Mouse (Mus musculus) forebrain, embryonic 14.5 days (tissue): ENCODE measurements around the gene Crat. TPM values are rescaled to one million over a fixed set of nuclear protein-coding genes. Genes with fewer than 3 reads are reported as not detected.

ENCODE experiments used
- ATAC-seq: fragments of 200-750 bp; cut with Nextera tagmentation; 2 replicates; pipeline ENCODE4 v1.8.0; 2017; ENCODE audit warnings: mild to moderate bottlenecking, moderate library complexity
- DNase-seq: peaks from one replicate; pipeline ENCODE4 v3.0.0-alpha.2; 2015; ENCODE audit warnings: low spot score
- H3K27ac ChIP-seq: fragments of 300-500 bp; sonication (generic); 2 replicates; pipeline ENCODE4 v1.5.1; 2014; ENCODE audit warnings: low read depth, mild to moderate bottlenecking, control low read depth, low read length, moderate library complexity
- H3K27me3 ChIP-seq: fragments of 300-500 bp; sonication (generic); replicated peaks from 2 replicates; pipeline ENCODE4 v1.6.1; 2014; ENCODE audit warnings: low read length, control low read depth, mixed read lengths; ENCODE audit not compliant: control insufficient read depth, insufficient read depth
- H3K36me3 ChIP-seq: fragments of 300-500 bp; sonication (generic); 2 replicates; pipeline ENCODE4 v1.6.1; 2014; ENCODE audit warnings: low read length, control low read depth; ENCODE audit not compliant: control insufficient read depth, insufficient read depth
- H3K4me1 ChIP-seq: fragments of 300-500 bp; sonication (generic); 2 replicates; pipeline ENCODE4 v1.6.1; 2014; ENCODE audit warnings: antibody characterized with exemption, low read length, control low read depth; ENCODE audit not compliant: control insufficient read depth, insufficient read depth
- H3K4me2 ChIP-seq: fragments of 300-500 bp; sonication (generic); 2 replicates; pipeline ENCODE4 v1.6.1; 2014; ENCODE audit warnings: mild to moderate bottlenecking, control low read depth, low read length
- H3K4me3 ChIP-seq: fragments of 300-500 bp; sonication (generic); 2 replicates; pipeline ENCODE4 v1.5.1; 2014; ENCODE audit warnings: low read depth, low read length, control low read depth
- H3K9ac ChIP-seq: fragments of 300-500 bp; sonication (generic); 2 replicates; pipeline ENCODE4 v1.6.1; 2014; ENCODE audit warnings: mild to moderate bottlenecking, low read length, control low read depth, moderate library complexity
- H3K9me3 ChIP-seq: fragments of 300-500 bp; sonication (generic); replicated peaks from 2 replicates; pipeline ENCODE4 v1.6.1; 2016; ENCODE audit warnings: low read length, control low read depth, mixed read lengths; ENCODE audit not compliant: control insufficient read depth
- WGBS: fragments of 180-500 bp; shearing (Covaris S2); extraction: QIAGEN DNeasy Blood & Tissue Kit; methylation state at CpG from one replicate; pipeline ENCODE4 v1.1.7; 2014; 5-methylcytosine and 5-hydroxymethylcytosine counted together
- polyA plus RNA-seq: library from polyadenylated mRNA; unstranded; fragments of >200 nt; fragmentation: Nextera tagmentation; extraction: Ambion mirVana; gene quantifications from 2 replicates; pipeline ENCODE4 v1.2.1, GENCODE M21; 2014

Crat gene
- polyA plus RNA-seq, 1 experiment from 2014 or later, result 31.9 TPM

DNA sequence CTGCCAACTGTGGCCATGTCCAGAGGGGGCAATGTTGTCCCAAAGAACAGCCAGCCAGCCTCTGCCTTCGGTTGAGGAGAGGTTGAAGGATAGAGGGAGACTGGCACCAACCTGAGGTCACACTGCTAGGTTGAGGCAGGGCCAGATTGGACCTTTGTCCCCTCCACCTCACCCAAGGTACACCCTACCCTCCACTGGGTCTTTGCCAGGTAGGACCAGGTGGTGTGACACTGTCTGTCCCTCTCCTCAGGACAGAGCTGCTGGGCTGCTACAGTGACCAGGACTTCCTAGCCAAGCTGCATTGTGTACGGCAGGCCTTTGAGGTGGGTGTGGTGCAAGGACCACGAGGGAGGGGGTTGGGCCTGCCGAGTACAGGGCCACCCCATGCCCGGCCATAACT, 37.9 kb downstream of the Crat start:
- H3K27me3 ChIP-seq, result no peaks in the 10 kb centered on the region
- no peaks in the 10 kb centered on the region for H3K4me1 ChIP-seq
- no peak for ATAC-seq
- H3K36me3 ChIP-seq, result peaks cover 90% of the 10 kb centered on the region
- no peak overlapping the region for H3K27ac ChIP-seq
- H3K4me2 ChIP-seq, result no peak overlapping the region
- DNase-seq, result no peak
- H3K9me3 ChIP-seq, result no peaks in the 10 kb centered on the region
- no peak overlapping the region for H3K9ac ChIP-seq
- no peak overlapping the region for H3K4me3 ChIP-seq
- WGBS, result 80% methylated on average over 5 of the region's 5 CpGs

DNA sequence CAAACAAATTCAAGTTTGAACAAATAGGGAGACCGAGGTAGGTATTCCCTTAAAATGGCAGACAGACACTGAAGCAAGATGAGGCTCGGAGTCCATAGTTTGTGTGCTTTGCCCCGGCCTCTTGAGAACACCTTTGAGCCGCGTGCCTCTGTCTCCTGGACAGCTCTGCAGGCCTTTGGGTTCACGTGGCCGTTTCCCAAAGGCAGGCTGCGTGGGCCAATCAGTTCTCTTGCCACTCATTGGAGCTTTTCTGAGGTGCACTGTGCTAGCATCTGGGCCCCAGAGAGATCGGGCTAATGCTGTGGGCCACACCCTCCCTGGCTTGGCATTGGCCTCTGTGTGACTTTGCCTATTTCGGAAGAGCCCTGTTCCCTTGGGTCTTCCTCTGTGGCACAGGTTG, 39.7 kb downstream of the Crat start:
- DNase-seq (no peak), ATAC-seq (no peak)
- 95% methylated on average over 10 of the region's 10 CpGs for WGBS
- H3K27ac ChIP-seq, result no peak overlapping the region
- H3K27me3 ChIP-seq, result no peaks in the 10 kb centered on the region
- no peaks in the 10 kb centered on the region for H3K4me1 ChIP-seq
- H3K36me3 ChIP-seq, result peaks cover 90% of the 10 kb centered on the region
- H3K4me3 ChIP-seq, result no peak overlapping the region
- no peaks in the 10 kb centered on the region for H3K9me3 ChIP-seq
- no peak overlapping the region for H3K4me2 ChIP-seq
- no peak overlapping the region for H3K9ac ChIP-seq

DNA sequence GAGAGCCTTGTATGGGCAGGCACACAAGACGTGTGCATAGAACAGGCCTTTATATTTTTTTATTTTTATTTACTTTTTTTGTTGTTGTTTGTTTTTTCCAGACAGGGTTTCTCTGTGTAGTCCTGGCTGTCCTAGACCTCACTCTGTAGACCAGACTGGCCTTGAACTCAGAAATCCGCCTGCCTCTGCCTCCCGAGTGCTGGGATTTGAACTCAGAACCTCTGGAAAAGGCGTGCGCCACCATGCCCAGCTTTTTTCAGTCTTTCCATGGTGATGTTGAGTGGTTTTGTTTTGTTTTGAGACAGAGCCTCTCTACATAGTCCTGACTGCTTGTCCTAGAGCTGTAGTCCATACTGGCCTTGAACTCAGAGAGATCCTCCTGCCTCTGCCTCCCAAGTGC, 42.9 kb downstream of the Crat start:
- H3K9ac ChIP-seq, result no peak overlapping the region
- H3K4me3 ChIP-seq, result no peak overlapping the region
- H3K36me3 ChIP-seq, result peaks cover 92% of the 10 kb centered on the region
- no peaks in the 10 kb centered on the region for H3K27me3 ChIP-seq
- H3K4me1 ChIP-seq, result no peaks in the 10 kb centered on the region
- no peak overlapping the region for H3K27ac ChIP-seq
- no peaks in the 10 kb centered on the region for H3K9me3 ChIP-seq
- no peak for ATAC-seq
- DNase-seq, result no peak
- WGBS, result 97% methylated on average over 5 of the region's 5 CpGs
- H3K4me2 ChIP-seq, result no peak overlapping the region

DNA sequence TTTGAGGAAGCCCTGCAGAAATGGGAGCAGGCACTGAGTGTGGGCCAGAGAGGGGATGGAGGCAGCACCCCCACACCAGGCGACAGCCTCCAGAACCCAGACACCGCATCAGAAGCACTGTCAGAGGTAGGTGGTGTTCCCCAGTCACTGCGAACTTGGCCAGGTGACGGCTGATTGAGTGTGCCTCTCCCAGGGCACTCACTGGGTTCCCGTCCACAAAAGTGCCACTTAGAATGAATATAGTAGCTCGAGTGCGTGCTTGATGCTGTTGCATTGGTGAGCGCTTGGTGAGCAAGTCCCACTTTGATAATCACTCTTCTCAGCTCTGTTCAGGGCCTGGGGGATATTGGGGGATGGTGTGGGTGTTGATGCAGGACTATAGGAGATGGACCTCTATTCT, 44.1 kb downstream of the Crat start:
- Histone ChIP-seq H3K4me1 (no peaks in the 10 kb centered on the region), H3K27ac (no peak overlapping the region), H3K36me3 (peaks cover 92% of the 10 kb centered on the region), H3K9ac (no peak overlapping the region), H3K9me3 (no peaks in the 10 kb centered on the region), H3K27me3 (no peaks in the 10 kb centered on the region), H3K4me2 (no peak overlapping the region), H3K4me3 (no peak overlapping the region)
- WGBS, result 97% methylated on average over 8 of the region's 8 CpGs
- DNase-seq (no peak), ATAC-seq (no peak)

DNA sequence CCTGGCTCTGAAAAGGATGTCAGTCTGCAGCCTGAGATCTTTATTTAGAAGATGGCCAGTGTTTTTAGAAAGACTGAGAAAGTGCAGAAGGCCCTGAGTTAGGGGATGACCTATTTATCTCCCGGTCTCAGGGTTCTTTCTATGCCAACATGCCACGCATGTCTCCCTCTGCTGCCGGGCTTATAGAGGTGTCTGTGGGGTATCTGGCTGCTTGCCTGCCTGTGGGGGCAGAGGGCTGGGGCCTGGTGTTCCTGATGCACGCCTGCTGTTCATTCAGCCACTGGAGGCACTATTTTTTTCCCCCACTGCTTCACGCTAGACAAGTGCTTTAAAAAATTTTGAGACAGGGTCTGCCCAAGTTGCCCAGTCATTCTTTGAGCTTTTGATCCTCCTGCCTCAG, 49.4 kb downstream of the Crat start:
- DNase-seq, result no peak
- no peak overlapping the region for H3K27ac ChIP-seq
- H3K27me3 ChIP-seq, result no peaks in the 10 kb centered on the region
- no peak overlapping the region for H3K4me2 ChIP-seq
- no peak for ATAC-seq
- H3K4me1 ChIP-seq, result peaks cover 6% of the 10 kb centered on the region
- H3K4me3 ChIP-seq, result no peak overlapping the region
- H3K9ac ChIP-seq, result no peak overlapping the region
- no peaks in the 10 kb centered on the region for H3K9me3 ChIP-seq
- peaks cover 42% of the 10 kb centered on the region for H3K36me3 ChIP-seq
- 66% methylated on average over 5 of the region's 5 CpGs for WGBS

DNA sequence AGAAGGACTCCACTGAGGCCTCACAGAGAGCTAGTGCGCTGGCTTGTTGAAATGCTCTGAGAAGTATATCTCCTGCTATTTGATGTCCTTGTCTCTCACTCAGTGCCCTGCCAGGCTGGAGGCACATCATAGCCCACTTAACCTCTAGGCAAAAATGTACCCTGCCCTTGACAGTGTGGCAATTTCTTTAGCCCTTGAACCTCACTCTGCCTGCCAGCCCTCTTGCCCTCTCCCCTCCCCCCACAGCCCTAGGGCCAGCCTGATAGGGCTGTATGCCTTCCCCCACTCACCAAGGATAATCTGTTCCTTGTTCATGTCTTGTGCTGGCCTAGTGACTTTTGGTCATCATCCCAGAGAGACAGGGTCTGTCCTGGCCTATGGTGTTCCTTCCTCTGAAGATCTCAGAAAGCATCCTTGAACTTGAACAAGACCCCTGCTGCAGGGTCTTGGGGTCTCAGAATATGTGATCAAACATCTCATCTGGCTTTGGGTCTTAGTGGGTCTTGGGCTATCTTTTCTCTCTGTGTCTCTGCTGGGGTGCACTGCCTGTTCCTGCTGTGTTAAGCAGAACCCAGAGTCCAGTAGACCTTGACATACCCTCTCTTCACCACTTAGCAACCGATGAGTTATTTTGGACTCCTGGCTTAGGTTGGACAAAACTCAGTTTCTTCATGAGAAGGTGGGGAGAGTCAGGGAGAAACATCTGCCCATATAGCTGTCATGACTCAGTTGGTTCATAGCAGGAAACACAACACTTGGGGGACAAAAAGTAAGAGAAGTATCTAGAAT, 50.1 kb downstream of the Crat start:
- peak overlapping the region; percentile 77; the same call in 1 of the 2 replicates for H3K9ac ChIP-seq
- no peak for ATAC-seq
- no peak overlapping the region for H3K27ac ChIP-seq
- 89% methylated on average over 2 of the region's 2 CpGs for WGBS
- peaks cover 6% of the 10 kb centered on the region for H3K4me1 ChIP-seq
- peak overlapping the region; percentile 95 for H3K4me2 ChIP-seq
- H3K4me3 ChIP-seq, result no peak overlapping the region
- DNase-seq, result no peak
- no peaks in the 10 kb centered on the region for H3K9me3 ChIP-seq
- H3K36me3 ChIP-seq, result peaks cover 35% of the 10 kb centered on the region
- H3K27me3 ChIP-seq, result no peaks in the 10 kb centered on the region

DNA sequence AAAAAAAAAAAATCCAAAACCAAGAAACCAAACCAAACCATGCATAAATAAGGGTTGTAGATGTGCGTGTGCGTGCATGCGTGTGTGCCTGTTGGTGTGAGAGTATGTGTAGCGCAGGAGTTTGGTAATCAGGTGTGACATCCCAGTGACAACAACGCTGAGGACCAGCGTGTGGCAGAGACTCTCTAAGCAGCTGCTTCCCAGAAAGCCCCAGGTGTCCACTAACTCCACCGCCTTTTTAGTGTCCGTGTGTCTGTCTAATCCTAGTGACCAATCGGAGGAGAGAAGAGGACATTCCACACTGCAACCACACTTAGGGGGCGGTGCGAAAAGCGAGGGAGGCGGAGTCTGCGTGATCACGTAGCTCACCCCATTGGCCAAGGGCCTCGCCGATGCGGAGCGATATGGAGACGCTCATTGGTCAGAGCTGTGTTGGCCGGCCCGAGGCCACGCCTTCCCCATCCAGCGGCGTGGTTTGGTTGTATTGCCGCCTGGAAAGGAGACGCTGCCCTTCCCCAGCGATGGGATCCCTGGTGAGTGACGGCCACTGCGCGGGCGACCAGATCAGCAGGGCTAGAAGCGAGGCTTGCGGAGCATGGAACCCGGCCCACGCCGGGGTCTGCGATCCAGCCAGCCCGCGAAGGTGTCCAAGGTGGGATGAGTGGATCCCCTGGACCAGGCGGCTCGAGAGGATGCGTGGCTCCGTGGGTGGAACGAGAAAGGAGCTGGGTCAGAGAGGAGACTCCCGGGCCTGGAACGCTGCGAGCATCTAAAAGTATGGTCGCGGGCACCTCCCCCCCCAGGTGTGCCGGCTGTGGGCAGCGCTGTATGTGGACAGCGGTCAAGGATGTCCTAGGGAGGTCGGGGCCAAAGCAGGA, 51.6 kb downstream of the Crat start, which contains the start of gene Miga2:
Gene Miga2, plus strand, starts transcription at position 461 of the 878 bp plus-strand sequence.
- Histone ChIP-seq H3K27ac (peak within 1 kb of the TSS; percentile 52; the same call in 1 of the 2 replicates), H3K4me1 (peaks cover 6% of the 10 kb centered on the region), H3K4me2 (peak within 1 kb of the TSS; percentile 95), H3K36me3 (peaks cover 21% of the 10 kb centered on the region), H3K9me3 (no peaks in the 10 kb centered on the region), H3K9ac (peak within 1 kb of the TSS; percentile 77), H3K4me3 (peak within 1 kb of the TSS; percentile 69), H3K27me3 (no peaks in the 10 kb centered on the region)
- under 1% methylated on average over 54 of the region's 54 CpGs for WGBS
- DNase-seq (peak; percentile 100), ATAC-seq (peak; percentile 99)

DNA sequence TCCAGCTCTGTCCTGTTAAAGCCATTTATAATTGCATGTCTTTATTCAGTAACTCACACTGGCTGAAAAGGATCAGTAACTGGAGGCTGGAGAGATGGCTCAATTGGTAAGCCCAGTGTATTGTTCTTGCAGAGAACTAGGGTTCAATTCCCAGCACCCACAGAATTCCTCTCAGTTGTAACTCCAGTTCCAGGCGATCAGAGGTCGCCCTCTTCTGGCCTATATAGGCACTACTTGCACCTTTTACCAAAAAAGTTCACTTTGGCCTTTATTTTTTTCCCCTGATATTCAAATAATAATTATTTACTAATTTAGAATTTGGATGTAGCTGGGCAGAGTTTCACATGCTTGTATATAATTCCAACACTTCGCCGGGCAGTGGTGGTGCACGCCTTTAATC, 52.7 kb downstream of the Crat start:
- DNase-seq, result no peak
- peaks cover 9% of the 10 kb centered on the region for H3K36me3 ChIP-seq
- H3K27ac ChIP-seq, result no peak overlapping the region
- no peak overlapping the region for H3K9ac ChIP-seq
- no peaks in the 10 kb centered on the region for H3K27me3 ChIP-seq
- ATAC-seq, result no peak
- no peak overlapping the region for H3K4me2 ChIP-seq
- H3K4me3 ChIP-seq, result no peak overlapping the region
- 73% methylated on average over 5 of the region's 5 CpGs for WGBS
- H3K4me1 ChIP-seq, result peaks cover 10% of the 10 kb centered on the region
- no peaks in the 10 kb centered on the region for H3K9me3 ChIP-seq

DNA sequence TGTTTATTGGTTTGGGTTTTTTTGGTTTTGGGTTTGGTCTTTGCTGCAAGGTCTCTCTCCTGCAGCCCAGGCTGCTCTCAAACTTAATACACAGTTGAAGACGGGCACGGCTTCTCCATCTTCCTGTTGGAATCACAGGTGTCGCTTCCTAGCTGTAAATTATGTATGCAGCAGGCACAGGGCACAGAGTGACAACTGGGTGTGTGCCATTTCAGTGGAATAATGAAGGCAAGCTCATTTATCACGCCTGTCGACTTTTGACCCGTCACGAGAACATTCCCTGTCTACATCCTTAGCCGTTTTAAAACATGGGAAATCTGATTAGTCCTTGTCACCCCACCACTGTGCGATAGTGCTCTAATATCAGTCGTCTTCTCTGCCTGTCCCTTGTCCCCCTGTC, 55.0 kb downstream of the Crat start:
- DNase-seq (no peak), ATAC-seq (no peak)
- 81% methylated on average over 10 of the region's 10 CpGs for WGBS
- H3K27ac ChIP-seq, result no peak overlapping the region
- H3K36me3 ChIP-seq, result no peaks in the 10 kb centered on the region
- no peaks in the 10 kb centered on the region for H3K27me3 ChIP-seq
- peaks cover 10% of the 10 kb centered on the region for H3K4me1 ChIP-seq
- no peaks in the 10 kb centered on the region for H3K9me3 ChIP-seq
- H3K4me2 ChIP-seq, result no peak overlapping the region
- H3K4me3 ChIP-seq, result no peak overlapping the region
- no peak overlapping the region for H3K9ac ChIP-seq
